11 mouse cellular contexts compared by ENCODE assay signal in genomic region chr17:84236781-84237557, GRCm38 (mm10). TPM values are rescaled to one million over a fixed set of nuclear protein-coding genes. Genes with fewer than 3 reads are reported as not detected.
DNase-seq lines count a peak whose midpoint lies in the region; TF ChIP-seq lines count a peak whose summit lies in the region.
"Had no signal": no experiment of that assay in that cellular context is flagged by ENCODE, and none has a peak within 500 bp of the region (broad histone marks: within the 10 kb centered on the region; RNA-seq: fewer than 3 reads in every experiment).

No protein-coding gene starts in this region.

- peak; percentile 39 for DNase-seq in kidney, adult 2 months
- no peak for DNase-seq in kidney, adult 11 months
- DNase-seq in urinary bladder, postnatal 14 days (ENCODE audit: low spot score): peak; percentile 31
- DNase-seq in urinary bladder, adult 18-20 months (ENCODE audit: low spot score in 2 of 2): no peak
- peak; percentile 34 for DNase-seq in kidney, postnatal 14 days
- peak; percentile 44 for DNase-seq in lung, postnatal 36 days
- DNase-seq in cerebellum, adult 11 months: no peak
- no peak for DNase-seq in urinary bladder, postnatal 4 days (ENCODE audit: low spot score in 2 of 2)

- no peaks in the 10 kb centered on the region for H3K36me3 ChIP-seq in kidney, adult 2 months (ENCODE audit: control insufficient read depth, insufficient read depth, low read length)
- H3K36me3 ChIP-seq: lung, embryonic 15.5 days; midbrain, embryonic 15.5 days; neural tube, embryonic 13.5 days had no signal

- TF ChIP-seq POLR2A in kidney, adult 2 months (IDR thresholded peaks at IDR 0.05; ENCODE audit: low read depth, low read length): no peak

- no peaks in the 10 kb centered on the region for H3K27me3 ChIP-seq in kidney, adult 2 months (replicated peaks; ENCODE audit: control insufficient read depth, insufficient read depth, low read length)
- H3K27me3 ChIP-seq: lung, embryonic 15.5 days; midbrain, embryonic 15.5 days; neural tube, embryonic 13.5 days had no signal

- H3K4me1 ChIP-seq in kidney, adult 2 months (ENCODE audit: control insufficient read depth, insufficient read depth, low read length): no peaks in the 10 kb centered on the region
- H3K4me1 ChIP-seq: midbrain, embryonic 15.5 days; neural tube, embryonic 13.5 days had no signal

- 67% methylated on average over 7 of the region's 7 CpGs for WGBS in kidney, adult 2 months

- TF ChIP-seq CTCF in kidney, adult 2 months (conservative IDR thresholded peaks at IDR 0.05; ENCODE audit: insufficient read depth, insufficient read length, low read depth, low read length): no peak

- H3K4me3 ChIP-seq in kidney, adult 2 months (ENCODE audit: insufficient read depth, low read depth, low read length): no peak overlapping the region
- H3K4me3 ChIP-seq: lung, embryonic 15.5 days; midbrain, embryonic 15.5 days; neural tube, embryonic 13.5 days had no signal

- H3K27ac ChIP-seq in kidney, adult 2 months (ENCODE audit: insufficient read depth, low read depth, low read length): peak overlapping the region; percentile 72
- H3K27ac ChIP-seq: lung, embryonic 15.5 days; midbrain, embryonic 15.5 days; neural tube, embryonic 13.5 days had no signal

RNA-seq across cellular contexts. Expression of gene Zfp36l2, which starts 49.2 kb away (rescaled TPM):
- polyA plus RNA-seq in kidney, adult 2 months (2012; rRNA removed): 34.3 and 45.8 TPM in 2 replicates

Comparison
In these comparisons a context has a peak if more than half of its experiments do, and no peak if none do; other contexts are left out.
1. DNase-seq: peak in kidney, adult 2 months (single experiment), urinary bladder, postnatal 14 days (single experiment), kidney, postnatal 14 days (single experiment) and lung, postnatal 36 days (single experiment); none in kidney, adult 11 months (single experiment), urinary bladder, adult 18-20 months (0 of 2), cerebellum, adult 11 months (single experiment) and urinary bladder, postnatal 4 days (0 of 2).